8 mouse cellular contexts compared by ENCODE assay signal in genomic region chr10:6916545-6917257, GRCm38 (mm10).
A peak's percentile ranks its signal among the peaks of the same experiment; 100 is the strongest.
DNase-seq lines count a peak whose midpoint lies in the region; ATAC-seq lines count a peak whose summit lies in the region.

No protein-coding gene starts in this region.

- DNase-seq in urinary bladder, postnatal 4 days (ENCODE audit: low spot score in 2 of 2), result peak; percentile 25 to 61
- DNase-seq in urinary bladder, postnatal 25 days (ENCODE audit: low spot score), result no peak
- no peak for DNase-seq in adrenal gland, adult 18-20 months (ENCODE audit: low spot score in 2 of 2)
- DNase-seq in spleen, postnatal 10 days (ENCODE audit: low spot score in 2 of 2), result no peak

- H3K4me2 ChIP-seq in forebrain, embryonic 12.5 days, result no peak overlapping the region
- no peak overlapping the region for H3K4me2 ChIP-seq in kidney, embryonic 15.5 days
- peak overlapping the region; percentile 30; the same call in 1 of the 2 replicates for H3K4me2 ChIP-seq in limb, embryonic 12.5 days
- H3K4me2 ChIP-seq in neural tube, embryonic 13.5 days, result peak overlapping the region; percentile 23

- no peaks in the 10 kb centered on the region for H3K9me3 ChIP-seq in forebrain, embryonic 12.5 days
- H3K9me3 ChIP-seq in kidney, embryonic 15.5 days (replicated peaks), result no peaks in the 10 kb centered on the region
- no peaks in the 10 kb centered on the region for H3K9me3 ChIP-seq in limb, embryonic 12.5 days
- H3K9me3 ChIP-seq in neural tube, embryonic 13.5 days, result no peaks in the 10 kb centered on the region

- H3K9ac ChIP-seq in forebrain, embryonic 12.5 days, result no peak overlapping the region
- H3K9ac ChIP-seq in kidney, embryonic 15.5 days, result no peak overlapping the region
- H3K9ac ChIP-seq in limb, embryonic 12.5 days (replicated peaks), result no peak overlapping the region
- H3K9ac ChIP-seq in neural tube, embryonic 13.5 days, result no peak overlapping the region

- 17% methylated on average over 6 of the region's 6 CpGs for WGBS in forebrain, embryonic 12.5 days
- 17% methylated on average over 6 of the region's 6 CpGs for WGBS in kidney, embryonic 15.5 days
- 28% methylated on average over 6 of the region's 6 CpGs for WGBS in limb, embryonic 12.5 days
- 8% methylated on average over 6 of the region's 6 CpGs for WGBS in neural tube, embryonic 13.5 days

- H3K27ac ChIP-seq in forebrain, embryonic 12.5 days, result no peak overlapping the region
- H3K27ac ChIP-seq in kidney, embryonic 15.5 days, result peak overlapping the region; percentile 68
- H3K27ac ChIP-seq in limb, embryonic 12.5 days, result peak overlapping the region; percentile 50; the same call in 1 of the 2 replicates
- H3K27ac ChIP-seq in neural tube, embryonic 13.5 days (replicated peaks), result peak overlapping the region; percentile 49

- H3K36me3 ChIP-seq in forebrain, embryonic 12.5 days (replicated peaks), result no peaks in the 10 kb centered on the region
- no peaks in the 10 kb centered on the region for H3K36me3 ChIP-seq in kidney, embryonic 15.5 days
- no peaks in the 10 kb centered on the region for H3K36me3 ChIP-seq in limb, embryonic 12.5 days
- H3K36me3 ChIP-seq in neural tube, embryonic 13.5 days, result no peaks in the 10 kb centered on the region

- H3K4me1 ChIP-seq in forebrain, embryonic 12.5 days, result peaks cover 14% of the 10 kb centered on the region
- H3K4me1 ChIP-seq in kidney, embryonic 15.5 days, result peaks cover 7% of the 10 kb centered on the region
- H3K4me1 ChIP-seq in limb, embryonic 12.5 days (replicated peaks), result 0 out of 2 replicates have a peak, but pooled peaks cover 3% of the 10 kb centered on the region
- H3K4me1 ChIP-seq in neural tube, embryonic 13.5 days (replicated peaks), result peaks cover 20% of the 10 kb centered on the region

- ATAC-seq in forebrain, embryonic 12.5 days (ENCODE audit: low FRiP score), result peak; percentile 74
- ATAC-seq in kidney, embryonic 15.5 days (replicated peaks; ENCODE audit: low FRiP score), result peak; percentile 84
- no peak for ATAC-seq in limb, embryonic 12.5 days (ENCODE audit: insufficient number of reproducible peaks, insufficient read depth, low FRiP score, low TSS enrichment, low read depth)
- peak; percentile 86 for ATAC-seq in neural tube, embryonic 13.5 days (ENCODE audit: low read depth)

- no peak overlapping the region for H3K4me3 ChIP-seq in forebrain, embryonic 12.5 days (replicated peaks)
- no peak overlapping the region for H3K4me3 ChIP-seq in kidney, embryonic 15.5 days (replicated peaks)
- H3K4me3 ChIP-seq in limb, embryonic 12.5 days (replicated peaks), result no peak overlapping the region
- H3K4me3 ChIP-seq in neural tube, embryonic 13.5 days, result no peak overlapping the region

- no peaks in the 10 kb centered on the region for H3K27me3 ChIP-seq in forebrain, embryonic 12.5 days
- no peaks in the 10 kb centered on the region for H3K27me3 ChIP-seq in kidney, embryonic 15.5 days
- H3K27me3 ChIP-seq in limb, embryonic 12.5 days, result no peaks in the 10 kb centered on the region
- H3K27me3 ChIP-seq in neural tube, embryonic 13.5 days, result no peaks in the 10 kb centered on the region

Comparison
In these comparisons a context has a peak if more than half of its experiments do, and no peak if none do; other contexts are left out.
1. DNase-seq: peak in urinary bladder, postnatal 4 days (2 of 2); none in urinary bladder, postnatal 25 days (single experiment), adrenal gland, adult 18-20 months (0 of 2) and spleen, postnatal 10 days (0 of 2).
2. H3K4me2 ChIP-seq: peak in limb, embryonic 12.5 days (single experiment) and neural tube, embryonic 13.5 days (single experiment); none in forebrain, embryonic 12.5 days (single experiment) and kidney, embryonic 15.5 days (single experiment).